Comparison of ENCODE assay signal across 8 mouse cellular contexts in genomic region chr12:40535655-40536618, GRCm38 (mm10).
A peak's percentile ranks its signal among the peaks of the same experiment; 100 is the strongest.
DNase-seq lines count a peak whose midpoint lies in the region; TF ChIP-seq lines count a peak whose summit lies in the region.

No protein-coding gene starts in this region.

- H3K4me1 ChIP-seq in bone marrow macrophage, adult 2 months (ENCODE audit: control insufficient read depth, insufficient read depth, low read length): peaks cover 43% of the 10 kb centered on the region

- no peak for TF ChIP-seq POLR2A in bone marrow macrophage, adult 2 months (IDR thresholded peaks at IDR 0.05; ENCODE audit: borderline replicate concordance, low read depth, low read length)

- peak overlapping the region; percentile 73 for H3K27ac ChIP-seq in bone marrow macrophage, adult 2 months (ENCODE audit: insufficient read depth, low read depth, low read length)

- no peak for TF ChIP-seq CTCF in bone marrow macrophage, adult 2 months (IDR thresholded peaks at IDR 0.05; ENCODE audit: low read depth, low read length)

- H3K4me3 ChIP-seq in bone marrow macrophage, adult 2 months (ENCODE audit: insufficient read depth, low read length): peak overlapping the region; percentile 54

- peak; percentile 38 for DNase-seq in kidney, postnatal 10 days
- no peak for DNase-seq in kidney, adult 8-10 months
- DNase-seq in kidney, postnatal 36 days: peak; percentile 27 to 34
- peak; percentile 9 to 31 for DNase-seq in spleen, adult 18-20 months
- DNase-seq in right cerebral cortex, adult 2 months (ENCODE audit: low spot score in 2 of 2): no peak
- no peak for DNase-seq in neural tube, embryonic 10.5 days (ENCODE audit: extremely low spot score, low spot score)
- DNase-seq in adipocyte (ENCODE audit: low spot score): no peak

Comparison
In these comparisons a context has a peak if more than half of its experiments do, and no peak if none do; other contexts are left out.
1. DNase-seq: peak in kidney, postnatal 10 days (single experiment), kidney, postnatal 36 days (2 of 2) and spleen, adult 18-20 months (2 of 2); none in kidney, adult 8-10 months (0 of 2), right cerebral cortex, adult 2 months (0 of 2), neural tube, embryonic 10.5 days (single experiment) and adipocyte (single experiment).